Mouse (Mus musculus) kidney, adult 8-10 months (tissue): ENCODE results near the gene Slc25a54.

Experiments
- DNase-seq, 2 experiments: peaks; one replicate each; pipeline ENCODE4 v3.0.0; 2022

Slc25a54 gene

GRCm38 (mm10) chr3:109125531-109125930 is 45.3 kb downstream of the Slc25a54 start:
- no peak for DNase-seq

GRCm38 (mm10) chr3:109129768-109130167 is 49.5 kb downstream of the Slc25a54 start:
- no peak for DNase-seq

- DNase-seq, result no peak
Observed at GRCm38 (mm10) chr3:109132966-109133365, 52.7 kb downstream of the Slc25a54 start.

- DNase-seq, result no peak
Observed at GRCm38 (mm10) chr3:109134036-109134435, 53.8 kb downstream of the Slc25a54 start.

- no peak for DNase-seq
Observed at GRCm38 (mm10) chr3:109135352-109135751, 55.1 kb downstream of the Slc25a54 start.

- no peak for DNase-seq
Observed at GRCm38 (mm10) chr3:109152561-109152960, 72.3 kb downstream of the Slc25a54 start.

GRCm38 (mm10) chr3:109153410-109153809 is 73.1 kb downstream of the Slc25a54 start:
- DNase-seq, result no peak

GRCm38 (mm10) chr3:109155926-109156669 is 75.8 kb downstream of the Slc25a54 start:
- no peak for DNase-seq

GRCm38 (mm10) chr3:109157481-109157880 is 77.2 kb downstream of the Slc25a54 start:
- no peak for DNase-seq

GRCm38 (mm10) chr3:109164088-109164487 is 83.8 kb downstream of the Slc25a54 start:
- DNase-seq, result no peak

DNA sequence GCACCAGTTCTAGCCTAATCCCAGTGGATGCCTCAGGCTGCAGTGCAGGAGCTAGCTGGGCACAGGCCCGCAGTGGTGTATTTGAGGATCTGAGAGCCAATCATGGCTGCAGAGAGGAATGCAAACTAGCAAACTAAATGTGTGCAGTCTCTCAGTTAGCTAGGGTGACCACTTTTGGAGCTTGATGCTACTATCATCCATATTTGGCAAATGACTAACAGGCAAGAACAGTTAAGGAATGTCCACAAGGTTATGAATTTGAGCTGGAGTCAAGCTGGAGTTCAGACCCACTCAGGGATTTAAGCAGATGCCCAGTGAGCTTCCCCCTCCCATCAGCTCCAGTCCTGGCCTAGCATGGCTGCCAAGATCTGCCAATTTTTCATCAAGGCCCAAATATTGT is 84.4 kb downstream of the Slc25a54 start:
- DNase-seq, result no peak

DNA sequence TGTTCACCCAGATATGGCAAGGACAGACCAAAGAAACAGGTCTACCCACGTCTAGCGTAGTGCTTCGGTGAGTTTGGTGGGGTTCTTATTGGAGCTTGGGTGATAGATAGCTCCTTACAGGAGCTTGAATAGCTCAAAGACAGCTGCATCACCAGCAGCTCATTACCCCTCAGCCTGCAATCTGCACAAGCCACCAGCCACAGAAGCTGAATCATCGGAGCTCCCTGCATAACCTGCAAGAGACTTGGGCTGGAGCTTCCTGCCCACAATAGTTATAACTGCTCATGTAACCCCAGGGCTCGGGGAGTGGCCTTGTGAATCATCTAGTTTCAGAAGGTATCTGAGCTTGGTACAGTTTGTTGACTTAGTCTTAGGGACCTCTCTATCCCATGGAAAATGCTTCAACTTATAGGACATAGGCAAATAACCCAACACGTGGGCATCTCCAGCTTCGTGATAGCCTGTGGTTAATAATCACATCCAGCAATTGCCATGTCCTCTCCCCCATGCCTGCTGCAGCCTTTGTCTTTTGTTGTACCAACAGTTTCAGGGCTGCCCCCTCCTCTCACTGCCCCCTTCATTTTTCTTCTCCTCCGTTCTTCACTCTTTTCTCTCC is 85.1 kb downstream of the Slc25a54 start:
- DNase-seq, result no peak
